Mouse (Mus musculus): ENCODE results near the gene Sun2.

The Sun2 gene

GRCm38 (mm10) chr15:79725190-79725789, 17.0 kb downstream of the Sun2 start:
- no peak for DNase-seq (ENCODE audit: low read depth, low spot score)

- no peak for DNase-seq (ENCODE audit: low read depth, low spot score)
These were observed 18.9 kb downstream of the Sun2 start for GRCm38 (mm10) chr15:79723439-79723838.

GRCm38 (mm10) chr15:79720796-79721195, 21.5 kb downstream of the Sun2 start:
- no peak for DNase-seq (ENCODE audit: low read depth, low spot score)

- DNase-seq (ENCODE audit: low read depth, low spot score), result no peak
These were observed 22.1 kb downstream of the Sun2 start for GRCm38 (mm10) chr15:79720267-79720666.

GRCm38 (mm10) chr15:79716710-79717109, 25.6 kb downstream of the Sun2 start:
- no peak for DNase-seq (ENCODE audit: low read depth, low spot score)

- DNase-seq (ENCODE audit: low read depth, low spot score), result no peak
These were observed 26.7 kb downstream of the Sun2 start for GRCm38 (mm10) chr15:79715646-79716045.

GRCm38 (mm10) chr15:79708229-79708822, 34.0 kb downstream of the Sun2 start:
- no peak for DNase-seq (ENCODE audit: low read depth, low spot score)

- no peak for DNase-seq (ENCODE audit: low read depth, low spot score)
These were observed 35.6 kb downstream of the Sun2 start for GRCm38 (mm10) chr15:79706603-79707214.

- no peak for DNase-seq (ENCODE audit: low read depth, low spot score)
These were observed 44.7 kb downstream of the Sun2 start for GRCm38 (mm10) chr15:79697558-79698187.

- DNase-seq (ENCODE audit: low read depth, low spot score), result no peak
These were observed 45.3 kb downstream of the Sun2 start for GRCm38 (mm10) chr15:79697011-79697410.

GRCm38 (mm10) chr15:79696508-79696907, 45.8 kb downstream of the Sun2 start:
- DNase-seq (ENCODE audit: low read depth, low spot score), result no peak

GRCm38 (mm10) chr15:79695516-79695915, 46.8 kb downstream of the Sun2 start:
- DNase-seq (ENCODE audit: low read depth, low spot score), result no peak

- DNase-seq (ENCODE audit: low read depth, low spot score), result no peak
These were observed 47.8 kb downstream of the Sun2 start for GRCm38 (mm10) chr15:79694512-79694911.

GRCm38 (mm10) chr15:79693740-79694139, 48.6 kb downstream of the Sun2 start:
- DNase-seq (ENCODE audit: low read depth, low spot score), result no peak

GRCm38 (mm10) chr15:79692334-79692733, 50.0 kb downstream of the Sun2 start:
- no peak for DNase-seq (ENCODE audit: low read depth, low spot score)

GRCm38 (mm10) chr15:79691023-79691508, 51.3 kb downstream of the Sun2 start:
- no peak for DNase-seq (ENCODE audit: low read depth, low spot score)

GRCm38 (mm10) chr15:79690426-79691022, 51.8 kb downstream of the Sun2 start, which contains the start of gene Gtpbp1:
Gene Gtpbp1, plus strand, starts transcription at chr15:79690845.
- peak; percentile 100 for DNase-seq (ENCODE audit: low read depth, low spot score)

- DNase-seq (ENCODE audit: low read depth, low spot score), result no peak
These were observed 52.5 kb downstream of the Sun2 start for GRCm38 (mm10) chr15:79689662-79690425.

- DNase-seq (ENCODE audit: low read depth, low spot score), result no peak
These were observed 53.9 kb downstream of the Sun2 start for GRCm38 (mm10) chr15:79688268-79688956.

GRCm38 (mm10) chr15:79687646-79688267, 54.6 kb downstream of the Sun2 start, which contains the start of gene Josd1:
Gene Josd1, minus strand, starts transcription at chr15:79687919.
- DNase-seq (ENCODE audit: low read depth, low spot score), result peak; percentile 93
